Mouse (Mus musculus): Measurements from ENCODE around the gene Gm3526.
"Not testable (repeated sequence)": the region's sequence is repeated elsewhere in the genome, so short reads cannot be mapped to it uniquely, and the experiment has no call there.

Gene Gm3526

GRCm38 (mm10) chr14:5260480-5260879 is at the start of gene Gm3526:
TSS of gene Gm3526 (minus strand) at chr14:5260580.
- DNase-seq (ENCODE audit: low read depth, low spot score) = not testable (repeated sequence)

Measured in brain, embryonic 18.5 days (tissue).